Mouse (Mus musculus) ovary, postnatal 10 days (tissue): Measurements from ENCODE around the gene Plcd3.

Experiments used
- DNase-seq: peaks from one replicate; pipeline ENCODE4 v3.0.0; 2022; ENCODE audit warnings: low spot score

Plcd3 gene

DNA sequence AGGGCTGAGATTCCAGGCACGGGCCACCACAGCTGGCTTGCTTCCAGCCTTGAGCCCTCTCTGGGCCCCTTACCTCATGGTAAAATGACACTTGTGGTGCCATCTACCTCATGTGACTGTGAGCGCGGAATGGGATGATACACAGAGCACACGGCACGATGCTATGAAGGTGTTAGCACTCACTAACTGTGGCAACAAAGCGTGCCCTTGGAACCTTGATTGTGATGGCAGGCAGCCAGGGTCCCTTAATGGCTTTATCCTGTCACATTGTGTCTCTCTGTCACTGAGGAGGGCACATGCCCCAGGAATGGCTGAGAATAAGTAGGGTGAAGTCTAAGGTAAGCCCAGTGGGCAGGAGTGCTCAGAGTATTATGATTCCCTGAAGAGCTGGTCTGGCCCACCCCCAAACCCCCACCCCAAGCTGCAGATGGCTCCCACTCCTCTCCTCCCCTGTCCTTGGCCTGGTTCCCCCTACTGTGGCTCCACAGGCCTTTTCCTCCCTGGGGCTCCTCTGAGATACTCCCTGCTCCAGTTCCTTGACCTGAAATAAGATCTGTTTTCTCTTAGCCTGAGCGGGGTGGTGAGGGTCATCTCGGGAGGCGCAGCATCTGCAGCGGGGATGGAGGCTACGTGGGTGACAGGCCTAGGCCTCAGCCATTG, 2.8 kb downstream of the Plcd3 start:
- no peak for DNase-seq

DNA sequence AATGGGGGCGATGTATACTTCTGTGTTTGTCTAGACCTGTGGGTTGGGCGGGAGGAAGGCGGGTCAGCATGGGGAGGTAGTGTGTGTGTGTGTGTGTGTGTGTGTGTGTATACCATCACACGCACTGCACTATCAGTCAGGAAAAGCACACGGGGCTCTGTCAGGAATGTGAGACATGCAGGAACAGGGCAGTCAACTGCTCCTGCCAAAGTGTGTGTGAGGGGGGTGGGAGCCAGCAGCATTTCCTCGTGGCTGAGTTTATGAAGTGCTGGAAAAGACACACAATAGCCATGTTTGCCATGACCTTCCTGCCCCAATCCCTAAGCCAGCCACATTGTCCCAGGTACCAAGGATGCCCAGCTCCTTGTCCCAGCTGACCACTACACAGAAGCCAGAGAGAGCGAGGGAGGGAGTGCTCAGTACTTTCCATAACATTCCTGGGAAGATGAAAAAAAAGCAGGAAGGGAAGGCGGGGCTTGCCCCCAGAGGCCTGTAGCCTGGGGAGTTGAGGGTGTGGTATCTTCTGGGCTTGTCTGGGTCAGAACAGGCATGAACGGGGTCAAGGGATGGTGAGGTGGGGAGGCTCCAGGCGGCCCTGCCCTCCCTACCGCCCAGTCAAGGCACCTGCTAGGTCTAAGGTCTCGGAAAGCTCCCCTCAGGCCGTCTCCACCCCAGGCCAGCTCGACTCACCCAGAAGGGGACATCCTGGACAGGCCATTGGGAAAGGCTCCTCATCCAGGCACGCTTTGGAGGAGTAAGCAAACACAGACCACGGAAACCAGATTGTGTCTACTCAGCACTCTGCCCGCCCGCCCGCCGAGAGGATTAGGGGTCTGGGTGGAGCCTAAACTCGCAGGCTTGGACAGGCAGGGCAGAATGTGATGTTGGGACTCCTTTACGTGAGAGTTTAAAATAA, 4.2 kb downstream of the Plcd3 start:
- no peak for DNase-seq

DNA sequence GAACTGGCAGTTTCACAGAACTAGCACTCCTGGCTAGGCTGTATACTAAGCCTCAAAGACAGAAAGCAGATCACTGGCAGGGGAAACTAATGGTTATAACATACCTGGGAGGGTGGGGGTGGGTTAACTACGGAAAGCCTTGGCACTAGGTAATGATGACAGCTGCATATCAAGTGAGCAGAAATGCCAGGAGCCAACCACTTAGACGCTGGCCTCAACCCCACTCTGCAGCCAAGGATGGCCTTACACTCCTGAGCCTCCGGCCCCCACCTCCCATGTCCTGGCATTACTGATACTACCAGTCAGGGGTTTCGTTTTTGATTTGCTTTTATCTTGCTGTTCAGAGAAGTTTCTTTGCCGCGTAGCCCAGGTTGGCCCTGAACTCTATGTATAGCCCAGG, 5.7 kb downstream of the Plcd3 start:
- no peak for DNase-seq

DNA sequence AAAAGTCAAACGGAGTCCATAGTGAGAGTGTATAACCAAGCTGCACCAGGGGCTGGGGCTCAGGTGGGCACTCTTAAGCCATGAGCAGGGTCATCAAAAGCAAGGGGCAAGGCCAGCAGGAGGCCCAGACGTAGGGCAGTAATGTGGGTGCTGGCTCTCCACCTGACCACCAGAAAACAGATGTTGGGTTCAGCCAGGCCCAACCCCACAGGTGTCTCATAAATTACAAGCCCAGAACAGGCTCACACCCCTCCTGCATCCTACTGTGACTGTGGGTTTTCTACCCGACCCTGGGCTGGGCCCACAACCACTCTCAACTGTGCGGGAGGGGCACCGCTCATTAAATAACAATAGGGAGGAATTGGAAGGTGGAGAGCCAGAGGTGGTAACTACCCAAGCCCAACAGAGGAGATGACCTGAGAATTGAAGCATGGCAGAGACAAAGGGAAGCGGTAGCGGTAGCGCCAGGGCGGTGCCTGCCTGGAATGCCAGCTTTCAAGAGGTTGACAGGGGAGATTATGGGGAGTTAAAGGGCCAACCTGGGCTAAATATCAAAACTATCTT, 6.3 kb downstream of the Plcd3 start:
- no peak for DNase-seq

DNA sequence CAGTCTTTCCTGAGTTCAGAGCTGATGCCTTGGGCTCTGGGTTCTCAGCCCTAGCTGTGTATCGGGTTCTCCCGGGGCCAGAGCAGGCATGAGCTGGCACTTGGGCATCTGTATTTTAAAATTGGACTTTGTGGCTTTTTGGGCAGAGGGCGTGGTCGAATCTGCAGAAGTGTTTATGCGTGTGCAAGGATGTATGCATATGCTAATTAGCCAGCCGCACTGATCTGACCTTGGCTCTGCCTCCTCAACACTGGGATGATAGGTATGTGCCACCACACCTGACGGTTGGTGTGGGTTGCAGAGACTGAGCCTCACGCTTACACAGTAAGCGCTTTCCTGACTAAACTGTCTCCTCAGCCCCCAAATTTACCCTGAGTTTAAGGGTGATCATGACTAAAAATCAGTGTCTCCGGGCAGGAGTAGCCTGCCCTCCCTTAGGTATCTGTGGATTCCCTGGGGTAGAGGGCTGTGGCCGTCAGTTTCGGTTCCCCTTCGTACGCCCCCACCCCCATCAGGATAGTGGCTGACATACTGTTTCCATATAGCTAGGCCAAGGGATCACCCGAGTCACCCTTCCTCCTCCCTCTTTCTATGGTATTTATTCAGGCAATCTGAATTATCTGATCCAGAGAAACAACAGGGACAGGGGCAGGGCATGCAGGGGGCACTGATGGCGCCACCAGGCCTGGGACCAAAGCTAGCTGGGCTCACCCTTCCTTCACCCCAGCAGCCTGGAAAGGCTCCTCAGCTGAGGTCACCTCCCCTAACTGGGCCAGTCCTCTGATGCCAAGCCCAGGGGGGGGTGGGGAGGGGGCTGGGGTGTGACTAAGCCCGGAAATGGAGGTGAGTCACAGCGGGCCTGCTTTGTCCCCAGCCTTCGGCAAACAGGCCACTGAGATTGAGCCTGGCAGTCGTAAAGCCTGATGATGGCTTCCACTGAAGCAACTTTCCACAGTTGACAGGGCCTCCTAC, 7.3 kb downstream of the Plcd3 start:
- DNase-seq = no peak

DNA sequence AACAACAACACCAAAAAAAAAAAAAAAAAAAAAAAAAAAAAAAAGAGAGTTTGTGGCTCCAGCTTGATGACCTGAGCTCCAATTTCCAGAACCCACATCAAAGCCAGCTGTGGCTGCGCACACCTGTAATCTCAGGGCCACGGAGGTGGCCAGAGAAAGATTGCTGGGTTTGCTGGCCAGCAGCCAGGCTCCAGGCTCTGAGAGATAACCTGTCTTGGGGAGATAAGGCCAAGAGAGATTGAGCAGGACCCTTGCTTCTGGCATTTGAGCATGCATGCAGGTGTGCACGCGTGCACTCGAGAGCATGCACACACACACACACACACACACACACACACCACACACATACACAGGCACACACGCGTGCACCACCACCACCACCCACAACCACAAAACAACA, 8.2 kb downstream of the Plcd3 start:
- no peak for DNase-seq

DNA sequence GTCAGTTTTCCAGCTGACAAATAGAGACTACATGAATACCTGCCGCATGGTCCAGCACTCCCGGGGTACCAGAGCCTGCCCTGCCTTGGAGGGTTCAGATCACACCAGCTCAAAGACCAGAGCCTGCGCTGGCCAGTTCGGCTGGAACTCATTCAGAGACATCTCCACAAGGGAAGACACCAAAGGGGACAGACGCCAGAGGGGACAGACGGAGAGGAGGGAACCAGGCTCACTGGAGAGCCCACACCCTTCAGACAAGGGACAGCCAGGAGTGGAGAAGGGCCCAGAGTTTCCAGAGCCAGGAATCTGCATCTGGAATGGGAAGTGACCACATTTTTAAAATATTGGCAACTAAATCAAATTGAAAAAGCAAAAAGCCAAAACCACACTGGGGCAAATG, 19.8 kb downstream of the Plcd3 start:
- no peak for DNase-seq

DNA sequence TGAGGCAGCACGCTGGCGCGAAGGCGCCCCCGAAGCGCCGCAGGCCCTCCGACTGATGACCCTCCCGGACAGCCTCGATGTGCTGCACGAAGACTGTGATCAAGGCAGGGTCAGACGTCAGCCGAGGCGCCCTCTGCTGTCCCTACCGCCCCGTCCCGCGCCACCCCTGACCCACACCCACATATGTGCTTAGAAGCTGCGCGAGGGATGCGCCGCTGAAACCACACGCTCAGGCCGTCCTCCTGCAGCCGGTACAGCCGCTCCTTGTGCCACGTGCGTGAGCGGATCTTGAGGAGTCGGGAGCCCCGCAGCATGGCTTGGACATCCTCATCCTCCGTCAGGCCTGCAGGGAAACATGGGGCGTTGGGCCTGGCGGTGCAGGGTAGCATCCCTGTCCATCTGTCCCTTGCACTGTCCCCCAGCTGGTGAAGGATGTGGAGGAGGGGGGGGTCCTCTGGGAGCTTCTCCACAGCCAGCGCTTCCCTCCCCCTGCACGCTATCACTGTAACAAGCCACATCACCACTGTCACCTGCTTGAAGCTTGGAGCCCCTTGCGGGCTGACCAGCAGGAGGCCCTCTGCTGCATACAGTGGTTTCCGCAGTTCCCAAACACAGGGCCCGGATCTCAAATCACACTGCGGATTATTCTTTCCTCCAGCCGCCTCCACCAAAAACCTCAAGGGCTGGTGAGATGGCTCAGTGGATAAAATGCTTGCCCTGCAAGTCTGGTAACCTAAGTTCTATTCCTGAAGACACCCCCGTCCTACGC, 21.0 kb downstream of the Plcd3 start:
- DNase-seq = no peak

DNA sequence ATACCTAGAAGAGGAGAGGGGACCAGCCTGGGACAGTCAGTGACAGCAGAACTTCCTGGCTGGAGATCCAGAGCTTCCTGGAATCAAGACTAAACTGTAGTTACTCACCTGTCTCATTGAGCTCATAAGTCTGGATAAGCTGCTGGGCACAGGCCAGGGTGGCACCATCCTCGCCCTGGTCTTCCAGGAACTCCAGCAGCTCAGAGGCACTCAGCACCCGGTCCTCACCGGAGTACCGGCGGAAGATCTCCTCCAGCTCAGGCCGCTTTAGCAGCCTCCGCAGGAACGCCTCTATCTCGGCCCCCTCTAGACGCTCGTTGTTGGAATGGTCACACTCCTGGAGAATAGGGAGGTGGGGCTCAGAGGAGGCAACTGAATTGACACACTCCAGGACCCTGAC, 23.3 kb downstream of the Plcd3 start:
- DNase-seq = no peak

DNA sequence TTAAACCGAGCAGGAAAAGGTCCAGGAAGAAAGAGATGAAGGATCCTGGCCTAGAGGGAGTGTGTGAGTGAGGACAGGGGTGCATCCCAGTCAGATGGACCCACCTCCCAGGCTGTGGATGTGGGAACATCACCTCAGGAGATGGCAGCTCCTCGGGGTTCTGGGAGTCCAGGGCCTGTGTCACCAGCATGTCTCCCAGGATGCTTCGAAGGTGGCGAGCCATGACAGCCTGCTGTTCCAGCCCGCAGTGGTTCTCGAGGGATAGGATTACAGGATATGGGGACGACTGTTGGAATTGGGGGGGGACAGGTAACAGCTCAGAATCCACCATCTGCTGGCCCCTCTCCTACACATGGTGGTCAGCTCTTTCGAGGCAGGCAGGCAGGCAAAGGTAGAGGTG, 24.9 kb downstream of the Plcd3 start:
- DNase-seq = no peak

DNA sequence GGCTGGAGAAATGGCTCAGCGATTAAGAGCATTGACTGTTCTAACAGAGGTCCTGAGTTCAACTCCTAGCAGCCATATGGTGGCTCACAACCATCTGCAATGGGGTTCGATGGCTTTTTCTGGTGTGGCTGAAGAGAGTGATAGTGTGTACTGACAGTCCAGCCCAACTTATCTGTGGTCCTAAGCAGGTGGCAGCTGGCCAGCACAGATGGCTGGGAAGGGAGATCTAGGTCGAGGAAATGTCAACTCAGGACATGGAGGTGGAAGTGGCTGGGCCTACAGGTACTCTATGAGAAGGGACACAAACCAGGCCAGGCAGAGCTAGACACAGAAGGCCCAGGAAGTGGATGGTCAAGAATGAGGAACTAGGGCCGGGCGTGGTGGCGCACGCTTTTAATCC, 25.4 kb downstream of the Plcd3 start:
- DNase-seq = no peak

DNA sequence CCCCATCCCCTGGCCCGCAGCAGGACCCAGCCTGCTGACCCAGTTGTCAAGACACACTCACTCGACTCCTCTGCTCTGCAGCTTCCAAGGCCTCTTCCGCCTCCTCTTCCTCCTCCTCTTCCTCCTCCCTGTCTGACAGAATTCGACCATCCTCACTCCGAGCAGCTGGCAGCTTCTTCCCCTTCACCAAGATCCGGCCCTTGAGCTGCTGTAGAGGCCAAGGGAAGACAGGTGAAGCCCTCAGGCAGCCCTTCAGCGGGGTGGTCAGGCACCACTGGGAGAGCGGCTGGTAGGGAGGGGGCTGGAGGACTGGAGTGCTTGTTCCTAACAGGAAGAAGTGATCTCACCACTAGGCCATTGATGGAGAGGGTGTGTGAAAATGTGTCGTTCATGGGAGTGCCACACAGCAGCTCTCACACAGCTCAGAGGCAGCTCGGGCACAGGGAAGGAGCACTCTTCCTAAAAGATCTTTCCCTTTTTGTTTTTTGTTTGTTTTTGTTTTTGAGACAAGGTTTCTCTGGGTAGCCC, 26.6 kb downstream of the Plcd3 start:
- no peak for DNase-seq

DNA sequence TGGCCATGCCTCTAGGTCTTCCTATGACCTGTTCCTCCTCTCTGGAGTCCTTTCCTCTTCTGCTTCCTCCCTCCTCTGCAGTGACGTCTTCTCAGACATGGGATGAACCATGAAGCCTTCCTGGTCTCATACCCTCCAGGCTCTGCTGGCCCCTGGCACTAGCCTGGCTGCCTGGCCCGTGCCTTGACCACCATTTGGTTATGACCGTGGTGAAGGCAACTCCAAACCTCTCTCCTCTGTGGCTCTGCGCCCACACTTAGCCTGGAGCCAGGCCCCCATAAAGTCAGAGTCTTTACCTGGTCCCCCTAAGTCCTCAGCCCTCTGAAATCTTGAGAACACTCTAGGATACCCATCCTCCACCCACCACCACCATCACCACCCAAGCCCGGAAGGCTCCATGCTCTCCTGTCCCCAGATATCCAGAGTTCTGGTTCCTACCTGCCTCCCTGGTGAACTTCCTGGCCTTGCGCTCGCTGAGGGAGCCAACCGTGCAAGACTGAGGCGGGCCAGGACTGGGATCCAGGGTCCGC, 27.3 kb downstream of the Plcd3 start:
- DNase-seq = no peak

DNA sequence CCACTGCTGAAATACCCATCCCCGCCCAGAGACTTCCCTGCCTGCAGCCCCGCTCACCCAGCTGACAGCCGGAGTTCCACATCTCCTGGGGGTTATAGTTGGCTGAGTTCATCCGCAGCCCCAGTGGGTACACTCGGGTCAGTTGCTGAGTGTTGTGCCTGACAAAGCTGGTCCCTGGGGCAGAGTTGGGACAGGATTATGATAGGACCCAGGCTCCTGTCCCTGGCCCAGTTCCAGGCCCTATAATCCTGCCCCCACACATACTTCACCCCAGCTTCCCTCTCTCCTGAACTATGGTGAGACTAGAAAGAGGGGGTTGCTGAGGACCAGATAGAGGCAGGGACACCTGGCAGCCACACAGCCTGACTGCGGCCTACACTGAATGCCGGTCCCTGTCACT, 27.8 kb downstream of the Plcd3 start:
- no peak for DNase-seq

DNA sequence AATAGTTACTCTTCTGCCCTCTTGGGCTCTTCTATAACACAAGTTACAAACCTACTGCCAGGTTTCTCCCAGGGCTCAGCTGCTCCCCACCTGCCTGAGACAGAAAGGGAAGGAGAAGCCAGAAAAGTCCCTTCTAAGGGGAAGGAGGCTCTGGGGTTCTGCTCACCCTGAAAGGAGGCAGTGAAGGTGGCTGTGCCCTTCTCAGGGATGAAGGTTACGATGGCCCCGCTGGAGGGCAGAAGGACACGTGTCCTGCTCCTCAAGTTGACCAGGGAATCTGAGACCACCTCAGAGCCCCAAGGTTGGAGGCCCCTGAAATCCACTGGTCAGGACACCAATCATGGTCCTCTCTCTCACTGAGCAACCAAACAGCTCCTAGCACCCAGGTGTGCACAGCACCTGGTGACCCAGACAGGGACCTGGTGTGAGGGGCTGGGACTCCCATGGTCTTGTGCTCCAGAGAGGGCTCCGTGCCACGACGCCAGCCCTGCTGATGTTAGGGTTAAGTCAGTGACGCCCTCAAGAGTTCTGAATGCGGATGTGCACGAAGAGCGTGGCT, 31.1 kb downstream of the Plcd3 start:
- no peak for DNase-seq

DNA sequence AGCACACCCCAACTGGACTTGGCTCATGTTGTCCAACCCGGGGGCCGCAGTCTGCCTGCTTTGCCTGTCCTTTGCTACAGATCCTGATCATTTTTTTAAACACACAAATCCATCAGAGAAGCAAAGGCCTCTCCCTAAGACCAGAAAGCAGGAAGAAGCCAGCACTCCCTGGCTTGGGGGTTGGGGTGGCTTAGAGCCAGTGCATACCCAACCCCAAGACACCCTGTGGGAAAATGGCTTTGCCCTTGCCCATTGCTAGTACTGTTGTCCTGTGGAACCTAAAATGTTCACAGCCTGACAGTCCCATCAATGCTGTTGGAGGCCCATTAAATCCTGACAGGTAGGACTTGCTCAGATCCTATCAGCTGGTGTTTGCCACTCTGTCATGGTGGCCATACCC, 31.7 kb downstream of the Plcd3 start:
- DNase-seq = no peak

DNA sequence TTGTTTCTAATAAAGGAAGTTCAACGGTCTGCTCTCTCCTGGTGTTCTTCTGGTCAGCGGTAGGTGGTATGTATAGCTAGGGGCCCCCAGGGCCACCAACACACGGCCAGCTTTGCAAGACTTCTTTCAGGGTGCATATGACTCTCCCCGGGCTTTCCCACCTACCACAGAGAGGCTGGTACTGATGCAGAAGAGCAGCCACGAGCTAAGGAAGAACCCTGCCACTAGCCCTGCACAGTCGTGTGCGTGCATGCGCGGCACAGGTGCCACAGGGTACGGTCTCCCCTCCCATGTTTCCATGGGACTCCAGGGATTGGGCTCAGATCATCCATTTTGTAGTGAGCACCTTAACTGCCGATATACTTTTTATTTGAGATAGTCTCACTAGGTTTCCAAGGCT, 32.6 kb downstream of the Plcd3 start:
- no peak for DNase-seq

DNA sequence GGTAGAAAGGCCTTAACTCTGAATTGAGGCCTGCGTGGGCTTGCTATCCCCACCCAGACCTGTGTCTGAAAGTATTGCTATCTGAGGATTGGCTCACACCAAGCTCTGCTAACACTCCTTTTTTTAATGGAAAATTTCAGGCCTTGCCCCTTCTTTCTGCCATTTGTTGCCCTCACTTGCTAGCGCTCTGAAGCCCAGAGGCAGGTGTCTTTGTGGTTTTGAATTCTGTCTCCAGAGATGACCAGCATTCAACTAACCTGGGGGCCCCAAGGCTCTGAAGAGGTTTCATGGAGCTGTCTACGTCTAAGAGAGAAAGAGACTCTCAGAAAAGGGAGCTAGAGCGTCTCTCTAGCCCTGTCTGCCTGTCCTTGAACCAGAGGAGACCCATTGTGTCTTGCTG, 33.2 kb downstream of the Plcd3 start:
- DNase-seq = no peak

DNA sequence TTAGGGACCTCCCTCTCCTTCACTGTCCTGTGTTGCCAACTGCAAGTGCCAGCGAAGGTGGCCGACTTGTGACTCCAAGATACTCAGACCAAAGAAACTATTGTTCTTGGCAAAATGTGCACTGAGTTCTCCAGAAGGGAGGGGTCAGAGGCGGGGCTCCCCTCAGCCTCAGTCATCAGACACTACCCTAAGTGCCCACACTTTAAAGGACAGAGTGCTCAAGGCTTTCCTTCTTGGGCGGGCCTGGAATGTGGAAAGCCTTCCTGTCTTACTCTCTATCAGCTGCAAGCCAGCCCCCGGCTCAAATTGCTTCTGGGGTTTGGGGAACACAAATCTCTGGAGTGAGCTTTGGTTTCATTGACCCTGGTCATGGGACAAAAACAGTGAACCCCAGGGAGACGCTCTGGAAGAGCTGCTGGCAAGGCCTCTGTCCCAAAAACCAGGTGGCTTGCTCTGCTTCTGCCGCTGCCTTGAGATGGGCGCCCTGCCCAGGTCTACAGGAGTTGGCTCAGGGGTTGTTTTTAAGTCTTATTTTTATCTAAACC, 33.9 kb downstream of the Plcd3 start:
- no peak for DNase-seq

DNA sequence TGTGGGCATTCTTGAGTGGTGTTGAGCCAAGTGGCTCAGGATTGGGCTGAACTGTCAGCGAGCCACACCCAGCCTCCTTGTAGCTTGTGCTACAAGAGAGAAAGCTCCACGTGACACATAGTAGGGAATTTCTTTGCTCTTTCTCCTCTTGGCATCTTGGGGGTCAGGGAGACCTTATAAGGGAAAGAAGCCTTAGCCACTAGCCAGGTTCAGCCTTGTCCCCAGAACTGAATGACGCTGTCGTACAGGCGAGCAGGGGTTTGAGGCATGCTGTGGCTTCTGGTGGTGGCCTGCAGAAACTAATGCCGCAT, 34.5 kb downstream of the Plcd3 start:
- no peak for DNase-seq
